27 mouse cellular contexts compared by ENCODE assay signal in genomic region chr8:46213971-46214480, GRCm38 (mm10). TPM values are rescaled to one million over a fixed set of nuclear protein-coding genes. Genes with fewer than 3 reads are reported as not detected.
DNase-seq lines count a peak whose midpoint lies in the region; ATAC-seq and TF ChIP-seq lines count a peak whose summit lies in the region.
"Had no signal": no experiment of that assay in that cellular context is flagged by ENCODE, and none has a peak within 500 bp of the region (broad histone marks: within the 10 kb centered on the region; RNA-seq: fewer than 3 reads in every experiment).

No protein-coding gene starts in this region.

- ATAC-seq in heart, postnatal 0 days (ENCODE audit: insufficient read depth, low read depth) = no peak
- ATAC-seq in midbrain, embryonic 13.5 days = no peak
- ATAC-seq: CD4-positive, CD25-positive, alpha-beta regulatory T cell, adult 4 months; forebrain, embryonic 14.5 days; forebrain, embryonic 16.5 days; Patski had no signal

- TF ChIP-seq EP300 in heart, postnatal 0 days (IDR thresholded peaks at IDR 0.05; ENCODE audit: low read depth) = no peak

- no peak overlapping the region for H3K4me2 ChIP-seq in heart, postnatal 0 days (ENCODE audit: low read depth, low read length)
- no peak overlapping the region for H3K4me2 ChIP-seq in midbrain, embryonic 13.5 days (replicated peaks)
- H3K4me2 ChIP-seq: embryonic facial prominence, embryonic 12.5 days; forebrain, embryonic 12.5 days had no signal

- H3K9ac ChIP-seq in heart, postnatal 0 days (replicated peaks; ENCODE audit: low read depth, low read length) = no peak overlapping the region
- H3K9ac ChIP-seq in midbrain, embryonic 13.5 days (replicated peaks) = no peak overlapping the region
- H3K9ac ChIP-seq: embryonic facial prominence, embryonic 12.5 days; forebrain, embryonic 12.5 days had no signal

- H3K4me1 ChIP-seq in heart, postnatal 0 days (ENCODE audit: control insufficient read depth, insufficient read depth) = peaks cover 23% of the 10 kb centered on the region
- H3K4me1 ChIP-seq in midbrain, embryonic 13.5 days (replicated peaks) = peaks cover 32% of the 10 kb centered on the region

- 87% methylated on average over 2 of the region's 2 CpGs for WGBS in heart, postnatal 0 days
- 7% methylated on average over 2 of the region's 2 CpGs for WGBS in midbrain, embryonic 13.5 days

- no peak for TF ChIP-seq CTCF in heart, postnatal 0 days (IDR thresholded peaks at IDR 0.05; ENCODE audit: low read depth)

- H3K9me3 ChIP-seq in heart, postnatal 0 days (replicated peaks; ENCODE audit: control insufficient read depth, low read length) = no peaks in the 10 kb centered on the region
- no peaks in the 10 kb centered on the region for H3K9me3 ChIP-seq in midbrain, embryonic 13.5 days
- H3K9me3 ChIP-seq: embryonic facial prominence, embryonic 10.5 days; embryonic facial prominence, embryonic 12.5 days; forebrain, embryonic 10.5 days; forebrain, embryonic 12.5 days; G1E had no signal

- no peak overlapping the region for H3K4me3 ChIP-seq in heart, postnatal 0 days (ENCODE audit: low read depth, low read length)
- H3K4me3 ChIP-seq in midbrain, embryonic 13.5 days (replicated peaks) = no peak overlapping the region
- H3K4me3 ChIP-seq: embryonic facial prominence, embryonic 10.5 days; embryonic facial prominence, embryonic 12.5 days; erythroblast, embryonic 14.5 days; forebrain, embryonic 10.5 days; forebrain, embryonic 12.5 days had no signal

- H3K36me3 ChIP-seq in heart, postnatal 0 days (replicated peaks; ENCODE audit: control insufficient read depth, insufficient read depth, low read length) = peaks cover 9% of the 10 kb centered on the region
- peaks cover 3% of the 10 kb centered on the region for H3K36me3 ChIP-seq in midbrain, embryonic 13.5 days

- H3K27me3 ChIP-seq in heart, postnatal 0 days (ENCODE audit: control insufficient read depth, insufficient read depth, low read length) = no peaks in the 10 kb centered on the region
- H3K27me3 ChIP-seq in midbrain, embryonic 13.5 days = peaks cover 4% of the 10 kb centered on the region; the same call in 1 of the 2 replicates
- H3K27me3 ChIP-seq: CH12.LX; embryonic facial prominence, embryonic 12.5 days had no signal

- 0 out of 2 replicates have a peak overlapping the region, but pooled peaks have one; percentile 26 for H3K27ac ChIP-seq in heart, postnatal 0 days (ENCODE audit: low read depth)
- H3K27ac ChIP-seq in midbrain, embryonic 13.5 days = no peak overlapping the region
- H3K27ac ChIP-seq: embryonic facial prominence, embryonic 10.5 days; embryonic facial prominence, embryonic 12.5 days; forebrain, embryonic 10.5 days; forebrain, embryonic 12.5 days had no signal

- DNase-seq in heart, postnatal 0 days (ENCODE audit: low spot score) = no peak
- DNase-seq in heart, adult 8-10 months (ENCODE audit: low spot score) = no peak
- DNase-seq in R1 (ENCODE audit: low read depth, low spot score) (peak; percentile 92), ZHBTc4 (ENCODE audit: low read depth, low spot score) (peak; percentile 94)
- no peak for DNase-seq in natural killer cell, adult 2 months (ENCODE audit: low spot score in 2 of 2)
- no peak for DNase-seq in adrenal gland, adult 2 months
- DNase-seq: adrenal gland, adult 8-10 months; adrenal gland, postnatal 14 days; adrenal gland, postnatal 36 days; B cell, adult 2 months; cerebellum, adult 11-12 months; cerebellum, adult 2 months; cerebellum, adult 9-10 months; cerebellum, postnatal 10 days; cerebellum, postnatal 25 days had no signal

RNA-seq across cellular contexts. Expression of gene Slc25a4, which starts 2.9 kb away (rescaled TPM):
- 6,222 and 7,450 TPM in 2 replicates for total RNA-seq in heart, postnatal 0 days (2014; rRNA removed; ENCODE audit: low replicate concordance)
- 6,522 and 6,528 TPM in 2 replicates for polyA plus RNA-seq in heart, postnatal 0 days (2015; fragmentation: Nextera tagmentation; extraction: Ambion mirVana)
- 1,000 to 10,000 TPM; 4,428 to 5,209 (median 4,678) TPM for total RNA-seq in heart, adult 8-10 months (2022)
- 100 to 1,000 TPM; 133 to 206 TPM for total RNA-seq in adrenal gland, adult 2 months (2021)
- 200 and 240 TPM in 2 replicates for polyA plus RNA-seq in adrenal gland, adult 2 months (2012; rRNA removed)
- polyA plus RNA-seq in midbrain, embryonic 13.5 days (2015; fragmentation: Nextera tagmentation; extraction: Ambion mirVana) = 693 and 718 TPM in 2 replicates

Comparison
In these comparisons a context has a peak if more than half of its experiments do, and no peak if none do; other contexts are left out.
1. DNase-seq: peak in R1 (single experiment) and ZHBTc4 (single experiment); none in heart, postnatal 0 days (single experiment), heart, adult 8-10 months (single experiment), natural killer cell, adult 2 months (0 of 2) and adrenal gland, adult 2 months (single experiment).
2. RNA of gene Slc25a4, which starts 2.9 kb away (total RNA-seq): 6,222 to 7,450 TPM in heart, postnatal 0 days and 4,428 to 5,209 TPM in heart, adult 8-10 months; 133 to 206 TPM in adrenal gland, adult 2 months; every median in the first group is over 10 times any median in the second.